Mouse (Mus musculus) MN1 (cell line): Measurements from ENCODE around the gene Pitpnb.

Source experiments
- DNase-seq: peaks from one replicate; pipeline ENCODE4 v3.0.0-alpha.2; 2016; ENCODE audit warnings: low spot score

The Pitpnb gene

GRCm38 (mm10) chr5:111330417-111331098 is at the start of gene Pitpnb:
Gene Pitpnb (plus strand): TSS chr5:111330763.
- DNase-seq = peak; percentile 99

DNA sequence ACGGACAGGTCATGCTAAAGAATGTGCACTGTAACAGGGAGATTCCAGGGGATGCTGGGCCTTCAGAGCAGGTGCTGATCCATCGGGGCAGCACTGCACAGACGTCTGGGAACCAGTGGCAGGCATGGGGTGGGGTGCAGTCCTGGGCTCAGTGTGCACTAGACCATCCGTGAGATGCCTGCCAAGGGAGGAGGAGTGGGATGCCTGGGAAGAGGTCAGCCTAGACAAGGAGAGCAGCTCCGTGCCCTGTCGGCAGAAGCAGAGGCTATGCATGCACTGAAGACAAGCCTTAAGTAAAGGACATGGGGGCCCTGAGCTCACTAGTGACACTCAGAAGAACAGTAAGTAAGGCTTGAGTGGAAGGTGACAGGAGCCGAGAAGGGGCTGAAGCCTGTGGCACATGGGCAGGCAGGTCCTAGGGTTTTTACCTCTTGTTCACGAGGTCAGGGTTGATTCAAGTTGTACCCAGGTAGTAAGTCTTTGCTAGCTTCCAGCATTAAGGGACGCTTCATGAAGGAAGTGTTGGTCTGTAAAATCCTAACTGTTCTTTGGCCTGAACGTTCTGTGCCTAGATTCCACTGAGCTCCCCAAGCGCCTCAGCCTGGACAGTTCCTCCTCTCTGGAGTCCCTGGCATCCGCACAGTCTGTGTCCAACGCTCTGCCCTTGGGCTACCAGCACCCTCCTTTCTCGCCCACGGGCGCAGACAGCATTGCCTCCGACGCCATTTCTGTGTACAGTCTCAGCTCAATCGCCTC is 46.0 kb upstream of the Pitpnb start:
- no peak for DNase-seq

DNA sequence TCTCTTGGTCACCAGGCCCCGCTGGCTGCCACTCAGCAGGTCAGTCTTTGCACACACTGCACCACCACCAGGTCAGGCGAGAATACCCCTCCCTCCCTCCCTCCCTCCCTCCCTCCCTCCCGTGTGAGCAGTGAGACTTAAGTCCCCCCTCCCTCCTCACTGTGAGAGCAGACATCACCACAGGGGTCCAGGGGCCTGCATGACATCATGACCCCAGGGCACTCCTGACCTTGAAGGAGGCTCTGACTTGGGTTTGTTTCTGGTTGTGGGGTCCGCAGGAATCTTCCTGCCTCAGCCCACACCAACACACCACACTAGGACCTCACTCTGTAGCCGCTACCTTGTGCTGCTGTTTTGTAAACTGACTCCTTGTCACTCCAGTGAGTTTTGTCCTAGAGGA is 43.0 kb upstream of the Pitpnb start:
- DNase-seq = no peak

DNA sequence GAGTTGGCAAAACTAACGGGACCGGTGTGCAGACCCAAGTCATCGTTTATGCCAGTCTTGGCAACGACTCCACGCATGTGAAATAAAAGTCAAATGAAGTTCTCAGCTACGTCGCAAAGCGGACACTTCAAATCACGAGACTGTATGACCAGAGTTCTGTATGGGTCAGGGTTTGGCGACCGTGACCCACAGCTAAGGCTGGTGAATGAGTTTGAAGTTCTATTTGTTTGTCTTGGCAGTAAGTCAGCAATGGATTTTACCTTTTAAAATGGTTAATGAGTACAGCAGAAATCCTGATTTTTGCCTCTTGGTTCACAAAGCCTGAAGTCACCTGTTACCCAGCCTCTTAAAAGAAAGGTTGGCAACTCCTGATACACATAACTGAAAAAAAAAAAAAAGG is 42.1 kb upstream of the Pitpnb start:
- DNase-seq = no peak

GRCm38 (mm10) chr5:111290071-111290470 is 40.5 kb upstream of the Pitpnb start:
- DNase-seq = no peak

- peak; percentile 60 for DNase-seq
Observed at GRCm38 (mm10) chr5:111291639-111292038, 38.9 kb upstream of the Pitpnb start.

DNA sequence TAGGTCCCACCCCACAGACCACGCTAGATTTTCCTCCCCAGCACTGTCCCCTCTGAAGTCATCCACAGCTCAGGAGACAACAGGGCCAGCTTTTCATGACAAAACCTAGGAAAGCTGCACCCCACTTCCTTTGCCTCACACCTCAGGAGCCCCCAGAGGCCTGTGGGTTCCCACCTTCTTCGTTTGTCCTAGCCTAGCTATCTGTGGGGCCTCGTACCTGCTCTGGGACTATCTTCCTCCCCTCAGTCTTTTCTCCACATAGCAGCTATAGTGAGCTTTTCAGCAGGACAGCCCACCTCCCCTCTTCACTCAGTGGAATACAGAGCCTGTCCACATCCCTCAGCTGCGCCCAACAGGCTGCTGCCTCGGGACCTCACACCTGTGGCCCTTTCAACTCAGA is 32.8 kb upstream of the Pitpnb start:
- DNase-seq = no peak

DNA sequence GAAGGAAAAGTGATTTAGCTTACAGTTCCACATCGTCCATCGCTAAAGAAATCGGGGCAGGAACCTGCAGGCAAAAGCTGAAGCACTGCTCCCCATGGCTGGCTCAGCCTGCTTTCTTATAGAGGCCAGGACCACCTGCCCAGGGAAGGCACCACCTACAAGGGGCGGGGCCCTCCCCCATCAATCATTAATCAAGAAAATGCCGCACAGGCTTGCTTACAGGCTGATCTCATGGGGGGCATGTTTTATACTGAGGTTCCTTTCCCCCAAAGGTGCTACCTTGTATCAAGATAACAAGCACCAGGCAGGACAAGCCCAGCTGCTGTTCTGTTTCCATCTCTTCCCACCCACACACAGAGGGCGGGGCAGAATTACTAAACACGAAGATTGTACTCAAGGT is 31.9 kb upstream of the Pitpnb start:
- no peak for DNase-seq

DNA sequence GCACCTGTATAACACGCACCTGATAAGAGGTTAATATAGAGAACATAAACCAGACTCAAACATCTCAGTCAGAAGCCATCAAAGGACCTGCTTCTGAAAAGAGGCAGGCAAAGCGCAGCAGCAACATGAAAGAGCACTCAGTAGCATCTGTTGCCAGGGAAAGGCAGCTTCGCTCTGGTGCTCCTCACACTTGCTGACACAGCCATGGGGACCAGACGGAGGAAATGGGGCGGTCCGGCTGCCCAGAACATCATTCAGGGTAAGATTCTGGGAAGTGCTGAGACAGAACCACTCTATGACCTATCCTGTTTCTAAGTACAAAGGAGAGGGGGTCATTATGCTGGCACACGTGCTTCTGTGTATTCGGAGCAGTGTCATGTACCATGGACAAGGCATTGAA is 29.8 kb upstream of the Pitpnb start:
- DNase-seq = no peak

DNA sequence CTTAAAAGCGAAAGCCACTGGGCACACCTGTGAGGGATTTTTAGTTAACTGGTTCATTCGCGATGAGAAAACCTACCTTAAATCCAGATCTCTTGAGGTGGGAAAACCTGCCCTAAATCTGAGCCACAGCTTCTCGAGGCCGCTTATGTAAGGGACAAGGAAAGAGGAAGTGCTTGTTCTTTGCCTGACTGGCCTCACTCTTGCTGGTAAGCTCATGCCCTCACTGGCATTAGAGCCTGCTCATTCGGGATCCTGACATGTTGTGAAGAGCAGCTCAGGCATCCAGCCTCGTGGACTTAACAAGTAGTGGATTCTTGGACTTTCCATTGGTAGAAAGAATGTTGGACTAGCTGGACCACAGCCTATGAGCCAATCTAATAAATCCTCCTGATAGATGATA is 28.8 kb upstream of the Pitpnb start:
- no peak for DNase-seq

GRCm38 (mm10) chr5:111304730-111305129 is 25.8 kb upstream of the Pitpnb start:
- DNase-seq = no peak

GRCm38 (mm10) chr5:111310185-111310584 is 20.4 kb upstream of the Pitpnb start:
- DNase-seq = no peak

- DNase-seq = no peak
Observed at GRCm38 (mm10) chr5:111313833-111314232, 16.7 kb upstream of the Pitpnb start.

DNA sequence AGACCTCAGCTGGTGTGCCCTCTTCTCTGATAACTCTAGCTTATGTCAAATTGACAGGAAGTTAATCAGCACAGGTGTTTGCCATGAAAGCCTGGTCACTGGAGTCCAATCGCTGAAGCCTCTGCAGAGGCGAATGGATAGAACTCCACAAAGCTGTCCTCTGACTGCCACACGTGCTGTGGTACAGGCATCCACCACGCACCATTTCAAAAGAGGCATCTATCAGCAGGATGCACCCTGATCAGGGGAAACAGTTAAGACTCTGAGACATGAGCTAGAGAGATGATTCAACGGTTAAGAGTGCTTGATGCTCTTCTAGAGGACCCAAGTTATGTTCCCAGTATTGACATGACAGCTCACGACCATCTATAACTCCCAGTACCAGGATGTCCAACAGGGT is 15.5 kb upstream of the Pitpnb start:
- no peak for DNase-seq

DNA sequence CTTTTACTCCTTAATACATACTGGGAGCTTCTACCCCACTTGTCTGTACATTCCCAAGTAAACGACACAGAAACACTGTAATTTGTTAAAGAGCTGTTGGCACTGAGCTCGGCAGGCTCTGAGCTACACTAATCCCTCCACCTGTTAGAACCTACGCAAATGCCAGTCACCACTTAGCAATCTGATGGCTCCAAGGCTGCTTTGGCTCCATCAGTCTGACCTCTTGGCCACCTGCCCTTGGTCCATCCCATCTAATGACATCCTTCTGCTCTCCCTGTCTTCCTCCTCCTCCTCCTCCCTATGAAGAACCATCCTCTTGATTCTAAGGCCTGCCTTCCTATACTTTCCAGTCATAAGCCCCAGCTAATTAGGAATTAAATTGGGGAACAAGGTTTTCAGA is 13.0 kb upstream of the Pitpnb start:
- no peak for DNase-seq

DNA sequence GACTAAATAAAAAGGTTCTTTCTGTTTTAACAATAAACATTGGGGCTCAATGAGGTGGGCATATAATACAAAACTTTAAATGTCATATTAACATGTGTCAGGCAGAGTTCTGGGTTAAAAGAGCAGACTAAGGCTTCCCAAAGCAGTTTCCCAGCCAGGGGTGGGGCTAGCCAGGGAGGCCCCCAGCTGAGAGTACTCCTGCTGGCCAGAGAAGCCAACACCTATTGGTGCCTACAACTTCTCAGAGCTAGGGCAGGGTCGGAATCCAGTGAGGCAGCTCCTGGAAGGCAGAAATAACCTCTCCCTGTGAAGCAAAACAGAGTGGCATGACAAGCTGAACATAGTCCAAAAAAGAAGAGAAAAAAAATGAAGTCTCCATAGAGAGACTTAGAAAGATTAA is 11.6 kb upstream of the Pitpnb start:
- DNase-seq = no peak

DNA sequence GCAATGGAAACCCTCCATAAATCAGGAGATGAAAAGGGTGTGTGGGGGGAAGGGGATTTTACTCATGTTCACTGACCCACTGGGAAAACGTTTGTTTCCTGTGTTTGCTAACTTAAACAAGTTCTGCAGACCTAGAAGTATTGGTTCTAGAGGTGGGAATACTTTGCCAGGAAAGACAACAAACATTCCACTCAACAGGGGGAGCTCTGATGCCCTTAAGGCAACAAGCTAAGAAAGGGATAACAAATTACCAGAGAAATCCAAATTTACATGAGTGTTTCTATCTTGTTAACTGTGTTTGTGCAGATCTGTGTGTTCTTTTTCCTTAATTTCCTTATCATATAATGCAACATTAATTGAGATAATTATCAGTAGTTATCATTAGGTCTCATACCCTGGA is 4.8 kb upstream of the Pitpnb start:
- no peak for DNase-seq

DNA sequence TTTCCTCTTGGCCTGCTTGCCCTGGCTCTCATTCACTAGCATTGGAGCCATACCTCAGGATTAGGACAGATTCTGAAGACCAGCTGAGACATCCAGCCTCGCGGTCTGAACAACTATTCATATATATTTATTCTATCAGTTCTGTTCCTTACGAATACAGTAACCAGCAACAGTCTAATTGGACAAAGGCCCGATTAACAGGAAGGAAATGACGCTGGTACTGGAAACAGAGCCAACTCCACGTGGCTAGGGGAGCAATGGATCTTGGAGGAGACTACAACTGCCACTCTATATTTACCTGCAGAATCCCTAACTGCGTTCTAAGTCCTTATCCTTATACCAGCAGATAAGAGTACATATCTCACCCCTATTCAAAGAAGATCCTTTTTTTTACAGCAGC is 3.1 kb upstream of the Pitpnb start:
- no peak for DNase-seq

- DNase-seq = no peak
Observed at GRCm38 (mm10) chr5:111329782-111330416, 664 bp upstream of the Pitpnb start.

GRCm38 (mm10) chr5:111331099-111331435 is 504 bp downstream of the Pitpnb start:
- no peak for DNase-seq

- no peak for DNase-seq
Observed at GRCm38 (mm10) chr5:111335939-111336691, 5.6 kb downstream of the Pitpnb start.

DNA sequence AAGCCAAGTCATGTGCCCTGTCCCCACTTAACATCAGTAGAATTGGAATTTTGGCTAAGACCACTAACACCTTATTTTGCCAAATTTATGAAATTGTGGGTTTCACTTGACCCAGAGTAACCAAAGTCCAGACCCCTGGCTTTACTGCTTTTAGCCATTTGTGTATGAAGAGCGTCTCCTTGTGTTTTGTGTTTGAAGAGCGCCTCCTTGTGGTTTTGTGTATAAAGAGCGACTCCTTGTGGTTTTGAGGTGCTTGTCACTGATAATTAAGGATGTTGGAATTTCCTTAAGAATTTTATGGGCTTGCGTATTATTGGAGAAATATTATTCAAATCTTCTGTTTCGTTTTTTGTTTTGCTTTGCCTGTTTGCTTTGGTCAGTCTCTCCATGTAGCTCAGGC is 11.0 kb downstream of the Pitpnb start:
- DNase-seq = peak; percentile 50
